Mouse (Mus musculus) embryonic facial prominence, embryonic 14.5 days (tissue): ENCODE measurements around the gene Cpsf7. TPM values are rescaled to one million over a fixed set of nuclear protein-coding genes. Genes with fewer than 3 reads are reported as not detected.
"Not testable (repeated sequence)": the region's sequence is repeated elsewhere in the genome, so short reads cannot be mapped to it uniquely, and the experiment has no call there.

ENCODE experiments used
- ATAC-seq: fragments of 200-750 bp; cut with Nextera tagmentation; 2 replicates; pipeline ENCODE4 v1.8.0; 2017; ENCODE audit warnings: low read depth, moderate number of reproducible peaks, moderate TSS enrichment
- DNase-seq: peaks from one replicate; pipeline ENCODE4 v3.0.0-alpha.2; 2015; ENCODE audit warnings: low spot score
- H3K27ac ChIP-seq: fragments of 300-500 bp; sonication (generic); replicated peaks from 2 replicates; pipeline ENCODE4 v1.5.1; 2014; ENCODE audit warnings: low read depth, mild to moderate bottlenecking, low read length, moderate library complexity
- H3K27me3 ChIP-seq: fragments of 300-500 bp; sonication (generic); replicated peaks from 2 replicates; pipeline ENCODE4 v1.6.1; 2014; ENCODE audit warnings: low read length; ENCODE audit not compliant: control insufficient read depth, insufficient read depth
- H3K36me3 ChIP-seq: fragments of 300-500 bp; sonication (generic); 2 replicates; pipeline ENCODE4 v1.6.1; 2014; ENCODE audit warnings: low read length, mixed read lengths; ENCODE audit not compliant: control insufficient read depth, insufficient read depth
- H3K4me1 ChIP-seq: fragments of 300-500 bp; sonication (generic); 2 replicates; pipeline ENCODE4 v1.6.1; 2014; ENCODE audit warnings: antibody characterized with exemption, low read length; ENCODE audit not compliant: control insufficient read depth, insufficient read depth
- H3K4me2 ChIP-seq: fragments of 300-500 bp; sonication (generic); 2 replicates; pipeline ENCODE4 v1.6.1; 2014; ENCODE audit warnings: low read depth, mild to moderate bottlenecking, low read length, moderate library complexity, mixed read lengths
- H3K4me3 ChIP-seq: fragments of 300-500 bp; sonication (generic); 2 replicates; pipeline ENCODE4 v1.5.1; 2014; ENCODE audit warnings: low read depth, mild to moderate bottlenecking, low read length
- H3K9ac ChIP-seq: fragments of 300-500 bp; sonication (generic); 2 replicates; pipeline ENCODE4 v1.6.1; 2014; ENCODE audit warnings: low read depth, mild to moderate bottlenecking, low read length, moderate library complexity, mixed read lengths
- H3K9me3 ChIP-seq: fragments of 300-500 bp; sonication (generic); 2 replicates; pipeline ENCODE4 v1.6.1; 2016; ENCODE audit warnings: low read length; ENCODE audit not compliant: control insufficient read depth
- WGBS: fragments of 180-500 bp; shearing (Covaris S2); extraction: QIAGEN DNeasy Blood & Tissue Kit; methylation state at CpG from one replicate; pipeline ENCODE4 v1.1.7; 2014; 5-methylcytosine and 5-hydroxymethylcytosine counted together
- polyA plus RNA-seq: library from polyadenylated mRNA; unstranded; fragments of >200 nt; fragmentation: Nextera tagmentation; extraction: Ambion mirVana; gene quantifications from 2 replicates; pipeline ENCODE4 v1.2.1, GENCODE M21; 2014

Gene Cpsf7
- polyA plus RNA-seq, 1 experiment from 2014 or later = 50.9 TPM

GRCm38 (mm10) chr19:10555624-10556510 is 30.8 kb downstream of the Cpsf7 start, which contains the start of gene Tmem216:
Gene Tmem216, minus strand, starts transcription at chr19:10556238.
- under 1% methylated on average over 40 of the region's 43 CpGs for WGBS
- Histone ChIP-seq H3K4me2 (peak within 1 kb of the TSS; percentile 68), H3K9me3 (no peaks in the 10 kb centered on the region), H3K9ac (peak within 1 kb of the TSS; percentile 70), H3K4me1 (peaks cover 8% of the 10 kb centered on the region), H3K36me3 (peaks cover 20% of the 10 kb centered on the region), H3K4me3 (peak within 1 kb of the TSS; percentile 61), H3K27ac (peak within 1 kb of the TSS; percentile 65), H3K27me3 (no peaks in the 10 kb centered on the region)
- peak; percentile 94 for DNase-seq
- peak; percentile 100 for ATAC-seq

DNA sequence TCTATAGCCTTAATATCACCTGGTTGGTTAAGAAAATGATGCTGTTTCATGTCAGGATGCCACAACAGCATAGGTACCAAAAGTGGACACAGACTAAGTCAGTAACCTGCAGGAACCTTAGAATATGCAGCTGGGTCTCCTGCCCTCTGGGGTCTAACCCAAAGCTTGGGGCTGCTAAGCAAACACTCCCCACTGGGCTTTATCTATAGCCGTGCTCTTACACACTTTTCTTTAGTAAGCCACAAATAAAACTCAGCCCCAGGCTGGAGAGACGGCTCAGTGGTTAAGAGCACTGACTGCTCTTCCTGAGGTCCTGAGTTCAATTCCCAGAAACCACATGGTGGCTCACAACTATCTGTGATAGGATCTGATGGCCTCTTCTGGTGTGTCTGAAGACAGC is 31.9 kb downstream of the Cpsf7 start:
- Histone ChIP-seq H3K4me2 (no peak overlapping the region), H3K4me3 (no peak overlapping the region), H3K36me3 (peaks cover 9% of the 10 kb centered on the region; the same call in 1 of the 2 replicates), H3K27ac (no peak overlapping the region), H3K9me3 (no peaks in the 10 kb centered on the region), H3K27me3 (no peaks in the 10 kb centered on the region), H3K4me1 (peaks cover 8% of the 10 kb centered on the region), H3K9ac (no peak overlapping the region)
- no peak for ATAC-seq
- DNase-seq = no peak
- WGBS = 77% methylated on average over 2 of the region's 2 CpGs

- WGBS = 70% methylated on average over 2 of the region's 2 CpGs
- H3K9ac ChIP-seq = no peak overlapping the region
Measured at GRCm38 (mm10) chr19:10557430-10557829, 32.4 kb downstream of the Cpsf7 start.

DNA sequence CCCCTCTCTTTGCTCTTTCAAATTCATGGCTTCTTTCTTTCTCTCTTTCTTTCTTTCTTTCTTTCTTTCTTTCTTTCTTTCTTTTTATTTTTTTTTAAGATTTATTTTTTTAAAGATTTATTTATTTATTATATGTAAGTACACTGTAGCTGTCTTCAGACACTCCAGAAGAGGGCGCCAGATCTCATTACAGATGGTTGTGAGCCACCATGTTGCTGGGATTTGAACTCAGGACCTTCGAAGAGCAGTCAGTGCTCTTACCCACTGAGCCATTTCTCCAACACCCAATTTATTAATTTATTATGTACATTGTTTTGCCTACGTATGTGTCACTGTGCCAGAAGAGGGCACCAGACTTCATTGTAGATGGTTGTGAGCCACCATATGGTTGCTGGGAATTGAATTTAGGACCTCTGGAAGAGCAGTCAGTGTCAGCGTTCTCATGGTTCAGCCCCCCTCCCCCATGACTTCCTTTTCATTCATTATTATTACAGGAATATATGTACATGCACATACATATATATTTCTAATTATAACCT is 32.8 kb downstream of the Cpsf7 start:
- not testable (repeated sequence) for H3K36me3 ChIP-seq, ATAC-seq, H3K4me2 ChIP-seq, H3K9ac ChIP-seq, H3K4me1 ChIP-seq, H3K9me3 ChIP-seq, H3K27me3 ChIP-seq, H3K4me3 ChIP-seq, H3K27ac ChIP-seq, DNase-seq
- WGBS = 72% methylated on average over 4 of the region's 4 CpGs

More at GRCm38 (mm10) chr19:10557430-10557829, 32.4 kb downstream of the Cpsf7 start:
- ATAC-seq (no peak), DNase-seq (no peak)
- Histone ChIP-seq H3K4me1 (peaks cover 8% of the 10 kb centered on the region), H3K4me2 (no peak overlapping the region), H3K27me3 (no peaks in the 10 kb centered on the region), H3K9me3 (no peaks in the 10 kb centered on the region), H3K27ac (no peak overlapping the region), H3K4me3 (no peak overlapping the region), H3K36me3 (0 out of 2 replicates have a peak, but pooled peaks cover 5% of the 10 kb centered on the region)

DNA sequence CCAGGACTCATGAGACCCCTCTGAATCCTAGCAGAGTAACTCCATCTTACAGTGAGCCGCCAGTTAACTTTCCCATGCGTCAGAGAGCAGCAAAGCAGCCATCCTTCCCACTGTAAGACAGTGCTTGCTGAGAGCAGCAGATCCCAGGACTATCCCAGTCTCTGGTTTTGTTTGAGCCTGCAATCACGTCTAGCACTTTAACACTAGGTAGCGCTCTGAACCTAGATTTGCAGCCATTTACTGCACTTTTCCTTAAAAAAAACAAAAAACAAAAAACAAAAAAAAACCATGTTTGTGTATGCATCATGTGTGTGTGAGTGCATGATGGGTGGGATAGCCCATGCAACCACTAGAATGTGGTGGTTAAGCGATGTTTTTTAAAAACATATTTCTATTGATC is 35.0 kb downstream of the Cpsf7 start:
- H3K9ac ChIP-seq = no peak overlapping the region
- DNase-seq (peak; percentile 34), ATAC-seq (no peak)
- no peak overlapping the region for H3K4me3 ChIP-seq
- H3K9me3 ChIP-seq = no peaks in the 10 kb centered on the region
- H3K4me1 ChIP-seq = peaks cover 5% of the 10 kb centered on the region; the same call in 1 of the 2 replicates
- no peaks in the 10 kb centered on the region for H3K36me3 ChIP-seq
- H3K4me2 ChIP-seq = no peak overlapping the region
- no peaks in the 10 kb centered on the region for H3K27me3 ChIP-seq
- WGBS = 42% methylated on average over 5 of the region's 5 CpGs
- no peak overlapping the region for H3K27ac ChIP-seq

DNA sequence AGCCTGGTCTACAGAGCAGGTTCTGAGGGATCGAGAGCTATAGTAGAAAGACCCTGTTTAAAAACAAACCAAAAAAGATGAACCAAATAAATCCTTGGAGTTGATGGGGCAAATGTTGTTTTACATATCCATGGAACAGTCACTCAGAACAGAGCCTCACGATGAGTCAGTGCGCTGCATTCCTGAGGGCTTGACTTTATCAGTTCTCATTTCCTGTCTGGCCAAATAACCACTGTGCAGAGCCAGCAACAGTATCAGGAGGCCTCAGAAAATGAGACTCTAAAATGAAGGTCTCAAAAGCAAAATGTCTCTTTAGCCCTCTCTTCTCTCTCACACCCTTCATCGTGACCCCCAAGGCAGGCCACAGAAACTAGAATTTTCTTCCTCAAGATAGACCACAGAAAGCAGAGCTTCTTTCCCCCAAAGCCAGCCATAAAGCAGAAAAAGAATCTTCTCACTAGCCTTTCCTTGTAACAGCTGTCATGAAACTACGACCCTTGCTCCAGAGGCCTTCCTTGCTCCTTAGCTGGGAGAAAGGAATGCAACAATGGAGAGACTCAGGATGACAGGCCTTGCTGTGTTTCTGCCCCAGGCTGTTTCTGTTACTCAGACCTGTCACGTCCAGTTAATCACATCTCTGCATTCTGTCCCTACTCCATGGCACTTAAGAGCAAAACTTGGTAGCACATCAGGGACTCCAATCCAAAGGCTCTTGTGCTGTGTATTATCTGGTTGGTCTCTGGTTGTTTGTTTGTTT is 36.7 kb downstream of the Cpsf7 start:
- Histone ChIP-seq H3K4me2 (no peak overlapping the region), H3K4me1 (no peaks in the 10 kb centered on the region), H3K27me3 (no peaks in the 10 kb centered on the region), H3K9ac (no peak overlapping the region), H3K36me3 (no peaks in the 10 kb centered on the region), H3K9me3 (no peaks in the 10 kb centered on the region), H3K27ac (no peak overlapping the region; the same call in 1 of the 2 replicates), H3K4me3 (no peak overlapping the region)
- peak; percentile 41; the same call in 1 of the 2 replicates for ATAC-seq
- DNase-seq = peak; percentile 53
- WGBS = 50% methylated on average over 6 of the region's 6 CpGs

DNA sequence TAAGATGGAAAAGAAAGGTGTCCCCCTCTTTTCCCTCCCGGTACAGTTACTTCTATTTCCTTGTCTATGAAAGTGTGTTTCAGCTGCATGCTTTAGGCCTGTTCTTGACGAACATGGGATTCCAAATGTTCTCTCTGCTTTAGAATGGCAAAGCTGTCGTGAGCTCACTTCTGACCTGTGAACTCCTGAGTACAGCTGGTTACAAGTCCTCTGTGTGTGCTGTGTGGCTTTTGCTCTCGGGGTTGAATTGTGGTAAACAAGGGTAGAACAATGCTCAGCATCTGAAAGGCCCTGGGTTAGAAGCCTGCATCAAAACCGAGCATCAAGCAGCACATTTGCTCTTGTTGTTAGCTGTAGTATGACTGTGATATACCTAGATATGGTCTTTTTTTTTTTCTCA is 37.3 kb downstream of the Cpsf7 start:
- Histone ChIP-seq H3K36me3 (no peaks in the 10 kb centered on the region), H3K4me3 (no peak overlapping the region), H3K4me1 (no peaks in the 10 kb centered on the region), H3K4me2 (no peak overlapping the region), H3K9ac (no peak overlapping the region), H3K9me3 (no peaks in the 10 kb centered on the region), H3K27me3 (no peaks in the 10 kb centered on the region), H3K27ac (no peak overlapping the region; the same call in 1 of the 2 replicates)
- WGBS = 30% methylated on average over 5 of the region's 5 CpGs
- ATAC-seq (no peak), DNase-seq (no peak)

DNA sequence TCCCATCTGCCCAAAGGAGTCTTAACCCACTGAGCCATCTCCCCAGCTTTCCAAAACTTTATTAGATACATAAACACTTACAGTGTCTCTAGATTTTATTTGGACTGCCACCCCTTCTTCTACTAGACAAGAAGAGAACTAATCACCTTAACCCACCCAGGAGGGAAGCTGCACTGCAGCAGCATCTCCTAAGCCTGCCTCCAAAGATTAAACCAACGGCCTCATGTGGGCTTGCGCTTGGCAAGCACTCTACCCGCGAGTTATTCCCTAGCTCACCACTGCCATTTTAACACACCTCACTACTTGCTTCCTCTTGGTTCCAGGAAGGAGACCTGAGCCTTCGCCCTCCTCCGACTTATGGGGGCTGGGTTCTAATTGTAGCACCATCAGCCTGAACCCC is 39.2 kb downstream of the Cpsf7 start:
- Histone ChIP-seq H3K4me2 (no peak overlapping the region), H3K27me3 (no peaks in the 10 kb centered on the region), H3K27ac (no peak overlapping the region), H3K9me3 (no peaks in the 10 kb centered on the region), H3K4me1 (no peaks in the 10 kb centered on the region), H3K4me3 (no peak overlapping the region), H3K9ac (no peak overlapping the region), H3K36me3 (no peaks in the 10 kb centered on the region)
- WGBS = 85% methylated on average over 6 of the region's 6 CpGs
- DNase-seq (no peak), ATAC-seq (no peak)
